Mouse (Mus musculus) layer of hippocampus, postnatal 10 days (tissue): Measurements from ENCODE around the gene Cdca3. TPM values are rescaled to one million over a fixed set of nuclear protein-coding genes. Genes with fewer than 3 reads are reported as not detected.
"Not testable (repeated sequence)": the region's sequence is repeated elsewhere in the genome, so short reads cannot be mapped to it uniquely, and the experiment has no call there.

Experiments used
- DNase-seq, 2 experiments: peaks; one replicate each; pipeline ENCODE4 v3.0.0; 2021; ENCODE audit warnings: low spot score in 2 of 2
- total RNA-seq, 2 experiments: library from RNA; stranded (reverse); gene quantifications; 2 replicates each; pipeline ENCODE4 v1.2.3; 2021

The Cdca3 gene
- total RNA-seq, 2 experiments from 2014 or later: 5.4 to 6.1 TPM

- DNase-seq: not testable (repeated sequence)
Measured at GRCm38 (mm10) chr6:124831199-124831598, 1.9 kb downstream of the Cdca3 start.

GRCm38 (mm10) chr6:124831649-124832048 lies 2.3 kb downstream of the Cdca3 start:
- no peak for DNase-seq

- DNase-seq: no peak
Measured at GRCm38 (mm10) chr6:124834512-124835081, 5.2 kb downstream of the Cdca3 start.

GRCm38 (mm10) chr6:124835531-124835930 lies 6.2 kb downstream of the Cdca3 start:
- DNase-seq: no peak

GRCm38 (mm10) chr6:124836411-124836810 lies 7.1 kb downstream of the Cdca3 start:
- no peak for DNase-seq

GRCm38 (mm10) chr6:124839805-124840204 lies 10.5 kb downstream of the Cdca3 start:
- no peak for DNase-seq

GRCm38 (mm10) chr6:124840241-124841167 lies 11.2 kb downstream of the Cdca3 start, which contains the start of gene Gnb3:
Gene Gnb3, minus strand, starts transcription at chr6:124840275.
- DNase-seq: no peak

GRCm38 (mm10) chr6:124847305-124847704 lies 18.0 kb downstream of the Cdca3 start:
- peak; percentile 99 for DNase-seq

- DNase-seq: no peak
Measured at GRCm38 (mm10) chr6:124850535-124850934, 21.2 kb downstream of the Cdca3 start.

GRCm38 (mm10) chr6:124854647-124855046 lies 25.3 kb downstream of the Cdca3 start:
- no peak for DNase-seq

- peak in 1 of 2 experiments; percentile 60 for DNase-seq
Measured at GRCm38 (mm10) chr6:124856321-124856720, 27.0 kb downstream of the Cdca3 start.

- DNase-seq: peak; percentile 89 to 92
Measured at GRCm38 (mm10) chr6:124856916-124857839, 27.8 kb downstream of the Cdca3 start, which contains the start of gene P3h3. Gene P3h3, minus strand, starts transcription at chr6:124857752.

- no peak for DNase-seq
Measured at GRCm38 (mm10) chr6:124857840-124858530, 28.6 kb downstream of the Cdca3 start.

GRCm38 (mm10) chr6:124858561-124859318 lies 29.4 kb downstream of the Cdca3 start:
- no peak for DNase-seq

- DNase-seq: peak; percentile 92 to 94
Measured at GRCm38 (mm10) chr6:124859725-124860124, 30.4 kb downstream of the Cdca3 start.

GRCm38 (mm10) chr6:124860511-124860910 lies 31.2 kb downstream of the Cdca3 start:
- DNase-seq: no peak

- DNase-seq: no peak
Measured at GRCm38 (mm10) chr6:124861266-124861665, 31.9 kb downstream of the Cdca3 start.

- DNase-seq: no peak
Measured at GRCm38 (mm10) chr6:124861802-124862201, 32.5 kb downstream of the Cdca3 start.

- peak in 1 of 2 experiments; percentile 32 for DNase-seq
Measured at GRCm38 (mm10) chr6:124862406-124863124, 33.2 kb downstream of the Cdca3 start.
